Mouse (Mus musculus) induced T-regulatory cell, adult 2 months (primary cell): ENCODE results near the gene Xylb.

ENCODE experiments used
- DNase-seq: peaks from one replicate; pipeline ENCODE4 v3.0.0-alpha.2; 2012; ENCODE audit warnings: low read depth

Gene Xylb

DNA sequence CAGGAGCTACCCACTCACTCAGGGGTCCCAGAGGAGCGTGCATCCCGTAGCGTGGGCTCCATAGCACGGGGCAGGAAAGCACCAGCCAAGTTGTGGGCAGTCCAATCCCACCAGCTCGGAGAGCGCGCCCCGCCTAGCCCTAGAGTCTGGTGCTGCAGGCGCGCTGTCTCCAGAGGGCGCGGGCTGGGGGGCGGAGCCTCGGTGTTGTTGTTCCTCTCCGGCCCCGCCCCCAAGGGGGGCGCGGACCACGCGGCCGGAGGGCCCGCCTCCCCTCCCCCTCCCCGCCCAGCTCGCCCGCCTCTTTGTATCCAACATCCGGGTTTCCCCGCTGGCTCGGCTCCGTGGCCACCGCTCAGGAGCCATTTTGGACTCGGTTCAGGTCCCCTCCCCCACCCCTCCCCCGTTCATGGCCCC is 44.6 kb downstream of the Xylb start, which contains the start of gene Acvr2b:
TSS of gene Acvr2b (plus strand) at position 318 of the 414 bp plus-strand sequence.
- peak; percentile 72 for DNase-seq

- DNase-seq, result peak; percentile 34
Measured at GRCm38 (mm10) chr9:119402253-119403235, 45.4 kb downstream of the Xylb start.

DNA sequence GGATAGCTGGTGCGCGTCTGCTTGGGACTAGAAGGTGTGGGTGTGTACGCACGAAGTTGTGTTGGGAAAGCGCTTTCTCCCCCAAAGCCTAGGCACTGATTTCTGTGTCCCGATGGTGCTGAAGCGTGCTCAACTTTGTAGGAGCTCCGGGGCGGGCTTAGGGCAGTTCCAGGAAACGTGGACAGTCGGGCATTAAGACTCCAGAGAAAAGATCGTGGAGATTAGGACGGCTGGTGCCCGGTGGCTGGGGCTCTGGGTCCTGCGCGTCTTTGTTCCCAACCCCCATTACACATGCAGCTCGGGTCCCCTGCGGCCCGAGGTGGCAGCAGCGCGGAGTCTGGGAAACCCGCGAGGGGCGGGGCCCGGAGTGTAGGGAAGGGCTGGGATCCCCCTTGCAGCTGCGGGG is 46.1 kb downstream of the Xylb start:
- no peak for DNase-seq

DNA sequence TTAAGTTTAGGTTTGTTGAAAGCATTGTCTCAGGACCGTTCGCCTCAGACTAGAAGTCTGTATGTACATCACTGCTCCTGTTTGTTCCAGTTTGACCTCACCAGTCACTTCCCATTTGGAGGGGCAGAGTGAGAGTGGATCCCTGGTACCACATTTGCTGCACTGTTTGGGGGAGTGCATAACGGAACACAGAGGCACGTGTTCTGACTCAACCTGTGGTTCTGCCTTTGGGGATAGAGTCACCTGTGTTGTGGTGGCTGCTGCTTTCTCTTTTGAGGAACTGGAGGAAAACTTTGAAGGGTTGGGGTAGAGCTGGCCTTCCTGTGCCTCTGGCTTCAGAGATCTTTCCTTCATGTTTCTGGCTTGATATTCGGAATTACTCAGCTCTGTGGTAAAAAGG is 46.9 kb downstream of the Xylb start:
- DNase-seq, result peak; percentile 6

DNA sequence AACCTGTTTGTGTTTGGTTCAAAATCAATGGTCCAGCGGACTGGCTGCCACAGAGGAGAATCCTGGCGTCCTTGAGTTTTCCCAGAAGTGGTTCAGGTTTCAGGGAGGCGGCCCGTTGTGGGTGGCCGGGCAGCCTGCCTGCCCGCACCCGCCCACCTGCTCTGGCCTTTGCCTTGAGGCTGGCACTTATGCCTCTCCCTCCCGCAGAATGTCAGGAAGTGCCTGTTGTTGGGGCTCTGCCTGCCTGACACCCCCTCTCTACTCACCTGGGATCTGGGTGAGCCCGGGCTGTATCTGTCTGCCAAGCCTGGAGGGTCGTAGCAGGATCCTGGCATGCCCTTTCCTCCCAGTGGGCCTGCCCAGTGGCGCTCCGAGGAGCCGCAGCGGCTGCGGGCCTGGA is 50.7 kb downstream of the Xylb start:
- DNase-seq, result no peak

DNA sequence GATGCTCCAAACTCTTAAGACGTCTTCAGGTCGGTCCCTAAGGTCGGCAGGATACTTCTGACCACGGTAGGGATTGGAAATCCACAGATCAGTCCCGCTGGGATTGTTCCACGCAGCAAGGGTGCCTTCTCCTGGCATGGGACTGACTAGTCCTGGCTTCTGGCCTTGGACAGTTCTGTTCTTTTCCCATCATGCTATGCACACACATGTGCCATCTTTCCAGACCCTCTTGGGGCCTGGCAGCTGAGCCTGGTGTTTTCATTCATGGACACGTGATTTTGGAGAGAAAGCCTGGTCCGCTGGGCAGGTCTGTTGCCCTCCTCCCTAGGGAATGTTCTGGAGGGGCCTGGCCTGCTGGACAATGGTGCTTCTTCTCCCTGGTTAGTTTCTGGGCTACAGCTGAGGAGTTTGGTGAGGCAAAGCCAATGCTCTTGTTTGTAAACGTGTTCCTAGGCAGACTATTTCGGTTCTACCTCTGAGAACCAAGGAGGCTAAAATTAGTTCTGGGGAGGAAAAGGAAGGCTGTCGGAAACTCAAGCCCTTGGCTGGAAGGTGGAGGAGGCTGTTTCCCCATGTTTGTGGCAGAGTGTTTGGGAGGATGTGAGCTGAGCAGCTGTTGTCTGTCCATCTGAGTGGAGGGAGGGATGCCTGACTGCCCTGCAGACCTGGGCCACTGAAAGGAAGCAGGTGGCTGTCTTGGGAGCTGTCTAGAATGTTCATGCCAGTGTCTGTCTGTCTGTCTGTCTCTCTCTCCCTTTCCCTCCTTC is 51.9 kb downstream of the Xylb start:
- DNase-seq, result no peak

DNA sequence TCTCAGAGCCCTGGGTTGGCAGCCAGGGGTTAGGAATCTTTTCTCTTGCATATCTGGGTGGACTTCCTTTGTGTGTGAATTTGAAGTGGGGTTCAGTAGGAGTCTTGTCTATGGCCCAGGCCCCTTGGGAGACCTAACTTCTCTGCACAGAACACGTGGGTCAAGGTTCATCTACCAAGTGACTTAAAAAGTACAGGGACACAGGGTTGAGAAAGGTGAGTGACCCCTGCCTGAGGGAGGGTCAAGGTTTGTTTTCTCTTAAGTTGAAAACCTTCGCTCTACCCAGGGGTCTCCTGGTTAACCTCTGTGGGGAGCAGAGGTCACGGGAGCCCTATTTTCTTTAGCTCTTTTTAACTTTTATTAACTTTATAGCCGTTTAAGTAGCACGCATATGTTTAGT is 52.7 kb downstream of the Xylb start:
- DNase-seq, result no peak

DNA sequence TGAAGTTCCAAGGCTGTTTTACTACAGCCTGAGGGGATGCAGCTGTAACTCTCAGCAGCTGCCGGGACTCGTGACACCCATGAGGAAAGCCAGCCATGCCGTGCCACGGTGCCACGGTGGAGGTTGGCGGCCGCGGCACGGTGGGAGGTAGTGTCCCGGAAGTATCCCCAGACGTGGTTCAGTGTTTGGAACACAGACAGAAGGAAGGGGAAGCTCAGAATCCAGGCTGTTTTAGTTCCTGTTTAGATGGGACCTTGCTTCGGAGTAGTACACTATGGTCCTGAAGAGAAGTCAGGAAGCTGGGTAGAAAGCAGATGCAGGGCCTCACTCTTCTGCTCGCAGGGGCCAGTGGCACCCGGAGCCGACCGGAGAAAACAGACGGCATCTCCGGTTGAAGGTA is 60.8 kb downstream of the Xylb start:
- DNase-seq, result no peak

DNA sequence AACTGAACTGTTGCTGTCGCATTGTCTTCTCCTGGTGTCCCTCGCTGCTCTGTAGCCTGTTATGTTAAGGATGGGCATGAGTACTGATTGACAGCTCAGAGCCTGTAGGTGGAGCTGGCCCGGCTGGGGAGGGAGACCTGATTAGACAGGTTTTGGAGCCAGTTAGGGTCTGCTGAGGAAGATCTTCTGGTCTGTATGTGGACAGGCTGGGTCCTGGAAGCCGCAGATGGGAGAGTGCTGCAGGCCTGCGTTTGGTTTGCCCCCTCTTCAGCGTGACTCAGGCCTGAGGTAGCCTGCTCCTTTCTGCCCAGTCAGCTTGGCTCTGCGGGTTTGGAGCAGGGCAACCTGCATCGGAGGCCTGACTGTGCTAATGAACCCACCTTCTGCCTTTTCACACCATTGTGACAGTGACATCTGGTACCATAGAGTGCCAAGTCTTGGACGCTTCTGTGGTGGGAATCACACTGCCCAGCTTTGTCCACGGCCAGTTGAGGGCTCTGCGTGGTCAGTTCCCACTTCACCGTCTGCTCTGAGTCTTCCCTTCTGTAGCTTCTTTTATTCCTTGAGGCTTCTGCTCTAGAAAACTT is 62.8 kb downstream of the Xylb start:
- no peak for DNase-seq

- DNase-seq, result no peak
Measured at GRCm38 (mm10) chr9:119425217-119425975, 68.2 kb downstream of the Xylb start.

GRCm38 (mm10) chr9:119425976-119426415 is 68.8 kb downstream of the Xylb start:
- DNase-seq, result no peak

DNA sequence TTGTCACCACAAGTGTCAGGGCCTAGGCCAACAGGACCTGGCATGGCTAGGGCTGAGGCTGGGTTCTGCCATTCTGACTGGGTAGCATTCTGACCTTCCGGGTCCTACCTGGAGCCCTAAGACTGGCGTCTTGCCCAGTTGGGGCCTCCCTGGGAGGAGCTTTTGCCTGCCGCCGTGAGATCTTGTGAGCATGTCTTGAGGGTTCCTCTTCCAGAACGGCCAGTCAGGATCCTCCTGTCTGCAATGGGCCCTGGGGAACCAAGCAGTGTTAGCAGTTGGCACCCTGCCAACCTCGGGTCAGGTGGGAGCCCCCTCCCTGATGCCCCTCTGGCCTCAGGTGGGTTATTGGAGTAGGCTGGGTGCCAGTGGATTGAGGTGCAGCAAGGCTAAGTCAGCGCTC is 69.3 kb downstream of the Xylb start:
- DNase-seq, result no peak

DNA sequence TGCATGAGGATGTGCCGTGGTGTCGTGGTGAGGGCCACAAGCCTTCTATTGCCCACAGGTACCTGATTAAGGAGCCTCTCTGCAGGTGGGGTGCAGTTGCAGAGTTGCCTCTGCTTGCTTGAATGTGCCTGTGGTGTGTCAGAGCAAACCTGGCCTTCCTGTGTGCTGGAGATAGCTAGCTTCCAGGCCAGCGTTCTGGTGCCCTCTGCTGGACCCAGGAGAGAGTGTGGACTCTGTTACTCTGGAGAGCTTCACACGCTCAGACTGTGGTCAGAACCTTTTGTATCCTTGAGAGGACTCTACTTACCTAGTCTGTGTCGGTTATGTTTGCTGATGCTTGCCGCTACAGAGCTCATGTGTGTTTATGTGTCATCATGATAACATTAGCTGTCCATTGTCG is 73.1 kb downstream of the Xylb start:
- peak; percentile 65 for DNase-seq

DNA sequence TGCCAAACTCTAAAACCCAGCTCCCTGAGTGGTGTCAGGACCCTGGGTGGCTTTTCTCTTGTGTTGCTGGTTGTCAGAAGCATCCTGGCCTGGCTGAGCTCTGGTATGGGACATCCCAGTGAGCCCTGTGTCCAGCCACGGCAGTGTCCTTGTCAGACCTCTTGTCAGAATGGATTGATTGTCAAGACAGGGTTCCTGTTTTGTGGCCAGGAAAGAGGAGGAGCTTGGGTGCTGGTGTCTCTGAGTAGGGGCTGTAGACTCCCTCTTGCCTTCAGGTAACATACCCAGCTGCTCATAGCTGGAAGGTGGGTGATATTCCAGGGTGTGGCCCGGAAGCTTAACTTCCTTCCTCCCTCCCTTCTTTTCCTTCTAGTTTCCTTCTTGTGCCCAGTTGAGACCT is 78.7 kb downstream of the Xylb start:
- DNase-seq, result no peak

DNA sequence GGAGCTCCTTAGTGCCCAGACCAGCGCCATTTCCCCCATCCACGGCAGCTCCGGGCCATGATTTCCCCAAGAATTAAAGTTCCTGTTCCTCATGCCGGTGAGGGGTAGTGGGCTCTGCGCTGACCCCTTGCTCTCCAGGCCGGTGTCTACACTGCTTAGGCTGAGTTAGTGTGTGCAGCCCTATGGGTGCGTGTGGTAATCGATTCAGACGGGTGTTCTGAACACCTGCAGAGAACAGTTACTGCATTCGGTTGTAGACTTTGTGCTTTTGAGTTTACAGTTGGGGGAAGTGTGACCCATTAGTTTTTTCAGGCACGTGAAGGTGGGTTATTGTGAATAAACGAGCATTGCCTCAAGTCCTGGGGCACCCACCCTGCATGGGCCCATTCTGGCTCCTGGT is 80.9 kb downstream of the Xylb start:
- DNase-seq, result no peak

- no peak for DNase-seq
Measured at GRCm38 (mm10) chr9:119438498-119439000, 81.4 kb downstream of the Xylb start.
